Mouse (Mus musculus) erythroblast, adult 5-6 weeks (primary cell): Measurements from ENCODE around the gene Ly6g6f. TPM values are rescaled to one million over a fixed set of nuclear protein-coding genes. Genes with fewer than 3 reads are reported as not detected.

Source experiments
- ATAC-seq: replicated peaks from 2 replicates; pipeline ENCODE4 v1.8.0; 2016; ENCODE audit warnings: moderate number of reproducible peaks, mild to moderate bottlenecking, moderate TSS enrichment, inconsistent platforms; ENCODE audit not compliant: poor library complexity, low FRiP score, severe bottlenecking
- total RNA-seq, 2 experiments: library from RNA; stranded (forward) in 1 of 2; stranded (reverse) in 1 of 2; fragments of 150-400 nt in 1 of 2; fragments of 200-764, 138-1000 nt in 1 of 2; gene quantifications; 2 replicates each; pipeline versions ENCODE4 v1.2.3 to v1.2.4; 2015 to 2017; ENCODE audit warnings: low replicate concordance in 2 of 2

Gene Ly6g6f
- total RNA-seq, 2 experiments from 2014 or later = not detected

DNA sequence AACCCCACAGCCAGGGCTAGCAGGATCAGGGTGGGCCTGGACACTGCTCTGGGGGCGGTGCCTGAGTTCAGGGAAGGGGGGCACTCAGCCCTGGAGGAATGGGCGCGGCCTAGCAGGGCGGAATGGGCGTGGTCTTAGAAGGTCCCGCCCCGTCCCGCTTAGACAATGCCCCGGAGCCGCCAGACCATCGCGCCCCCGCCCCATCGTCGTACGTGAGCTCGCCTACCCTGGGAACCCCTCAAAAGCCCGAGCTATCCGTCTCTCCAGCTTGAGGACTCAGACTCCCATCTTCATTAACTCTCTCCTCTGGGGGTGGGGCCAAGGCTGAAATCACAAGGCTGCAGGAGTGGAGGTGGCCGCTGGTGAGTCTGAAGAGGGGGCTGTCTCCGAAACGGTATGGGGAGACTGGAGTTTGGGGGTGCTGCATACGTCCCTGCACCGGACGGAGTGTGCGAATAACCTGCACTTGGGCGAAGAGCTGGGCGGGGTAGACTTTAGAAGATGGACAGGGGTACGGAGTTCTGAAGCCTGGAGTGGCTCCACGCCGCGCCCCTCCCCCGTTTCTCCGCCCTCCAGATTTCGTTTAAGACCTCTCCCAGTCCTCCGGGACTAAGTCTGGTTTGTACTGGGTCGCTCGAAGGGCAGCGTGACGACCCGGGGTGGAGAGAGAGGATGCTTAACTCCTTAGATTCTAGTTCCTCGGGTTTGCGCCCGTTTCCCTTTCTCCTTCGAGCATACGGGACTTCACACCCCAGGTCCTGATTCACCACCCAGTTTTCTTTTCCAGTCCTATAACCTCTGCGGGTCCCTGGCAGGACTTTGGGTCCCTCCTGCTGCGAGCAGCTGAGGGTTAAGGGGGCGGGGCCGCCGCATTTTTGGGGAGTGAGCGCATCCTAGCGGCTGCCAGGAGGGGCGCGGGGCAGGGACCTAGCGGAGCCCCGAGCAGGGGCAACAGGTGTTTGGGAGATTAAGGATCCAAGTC lies 26.2 kb downstream of the Ly6g6f start, which contains the start of gene Ddah2:
TSS of gene Ddah2 (plus strand) at position 125 of the 982 bp plus-strand sequence.
- ATAC-seq = peak; percentile 83

DNA sequence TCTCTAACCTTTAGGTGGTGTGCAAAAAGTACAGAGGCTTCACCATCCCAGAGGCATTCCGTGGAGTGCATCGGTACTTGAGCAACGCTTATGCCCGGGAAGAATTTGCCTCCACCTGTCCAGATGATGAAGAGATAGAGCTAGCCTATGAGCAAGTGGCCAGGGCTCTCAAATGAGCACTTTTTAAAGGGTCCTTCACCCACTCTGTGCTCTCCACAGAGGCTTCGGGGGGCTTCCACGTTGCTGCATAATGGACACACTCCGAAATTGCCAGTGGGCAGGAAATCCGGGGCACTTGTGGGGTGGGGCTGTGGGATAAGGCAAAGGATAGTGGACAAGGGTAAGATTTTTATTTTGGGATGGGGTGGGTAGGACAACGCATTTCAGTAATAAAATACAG lies 27.1 kb downstream of the Ly6g6f start:
- ATAC-seq = no peak

DNA sequence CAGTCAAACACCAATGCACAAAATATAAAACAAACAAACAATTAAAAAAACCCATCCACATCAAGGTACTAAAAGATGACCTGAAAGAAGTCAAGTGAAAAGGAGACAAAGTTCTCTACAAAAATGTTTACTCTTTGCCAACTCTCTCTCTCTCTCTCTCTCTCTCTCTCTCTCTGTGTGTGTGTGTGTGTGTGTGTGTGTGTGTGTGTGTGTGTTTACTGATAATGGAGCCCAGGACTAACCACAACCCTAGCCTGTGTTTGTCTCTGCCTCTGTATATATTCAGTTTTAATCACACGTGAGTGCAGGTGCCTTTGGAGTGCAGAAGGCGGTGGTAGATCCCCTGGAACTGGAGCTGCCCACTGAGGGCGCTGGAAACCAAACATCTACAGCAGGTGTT lies 28.3 kb downstream of the Ly6g6f start:
- no peak for ATAC-seq

DNA sequence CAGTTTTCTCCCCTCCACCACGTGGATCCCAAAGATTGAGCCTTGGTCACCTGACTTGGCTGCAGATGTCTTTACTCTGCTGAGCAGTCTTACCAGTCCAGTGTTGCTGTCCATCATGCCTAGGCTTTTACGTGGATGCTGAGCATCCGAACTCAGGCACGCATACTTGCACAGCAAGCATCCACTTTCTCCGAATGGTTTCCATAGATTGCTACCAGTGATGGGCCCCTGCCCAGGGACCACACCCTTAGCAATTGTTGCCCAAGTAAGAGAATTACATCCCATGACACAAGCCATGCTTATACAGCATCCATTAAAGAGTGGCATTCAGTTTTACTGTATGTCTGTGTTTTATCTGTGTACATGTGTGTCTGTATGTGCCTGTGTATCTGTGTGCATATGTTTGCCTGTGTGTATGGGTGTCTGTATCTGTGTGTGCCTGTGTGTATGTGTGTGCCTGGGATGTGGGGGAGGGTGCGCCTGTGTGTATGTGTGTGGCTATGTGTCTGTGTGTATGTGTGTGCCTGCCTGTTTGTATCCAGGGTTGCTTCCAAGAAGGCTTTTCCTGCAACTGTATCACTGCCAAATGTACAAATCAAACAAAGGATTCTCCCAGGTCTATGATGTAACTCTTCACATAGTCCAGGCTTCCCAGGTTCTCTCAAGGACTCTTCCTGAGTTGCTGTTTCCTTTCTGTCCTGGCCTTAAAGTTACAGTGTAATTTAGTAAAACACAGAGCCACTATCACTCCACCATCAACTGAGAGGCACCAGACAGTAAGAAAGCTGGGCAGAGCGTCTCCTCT lies 29.5 kb downstream of the Ly6g6f start:
- ATAC-seq = no peak

DNA sequence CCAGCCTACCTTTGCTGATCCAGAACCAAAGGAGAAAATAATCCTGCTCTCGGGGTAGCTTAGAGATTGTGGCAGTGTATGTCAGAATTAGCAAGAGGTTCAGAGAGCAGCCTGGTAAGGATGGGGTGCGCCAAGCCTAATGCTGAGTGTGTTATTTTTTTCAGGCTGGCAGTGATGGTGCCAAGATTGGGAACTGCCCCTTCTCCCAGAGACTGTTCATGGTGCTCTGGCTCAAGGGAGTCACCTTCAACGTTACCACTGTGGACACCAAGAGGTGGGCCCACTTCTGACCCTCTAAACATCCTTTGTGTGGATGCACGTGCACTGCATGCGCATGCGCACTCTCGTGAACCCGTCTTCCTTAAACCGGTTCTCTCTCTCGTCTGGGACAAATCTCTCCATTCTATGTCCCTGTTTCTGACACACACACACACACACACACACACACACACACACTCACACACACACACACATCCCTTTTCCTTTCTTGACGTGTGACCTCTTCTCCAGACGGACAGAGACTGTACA lies 33.1 kb downstream of the Ly6g6f start:
- ATAC-seq = no peak

DNA sequence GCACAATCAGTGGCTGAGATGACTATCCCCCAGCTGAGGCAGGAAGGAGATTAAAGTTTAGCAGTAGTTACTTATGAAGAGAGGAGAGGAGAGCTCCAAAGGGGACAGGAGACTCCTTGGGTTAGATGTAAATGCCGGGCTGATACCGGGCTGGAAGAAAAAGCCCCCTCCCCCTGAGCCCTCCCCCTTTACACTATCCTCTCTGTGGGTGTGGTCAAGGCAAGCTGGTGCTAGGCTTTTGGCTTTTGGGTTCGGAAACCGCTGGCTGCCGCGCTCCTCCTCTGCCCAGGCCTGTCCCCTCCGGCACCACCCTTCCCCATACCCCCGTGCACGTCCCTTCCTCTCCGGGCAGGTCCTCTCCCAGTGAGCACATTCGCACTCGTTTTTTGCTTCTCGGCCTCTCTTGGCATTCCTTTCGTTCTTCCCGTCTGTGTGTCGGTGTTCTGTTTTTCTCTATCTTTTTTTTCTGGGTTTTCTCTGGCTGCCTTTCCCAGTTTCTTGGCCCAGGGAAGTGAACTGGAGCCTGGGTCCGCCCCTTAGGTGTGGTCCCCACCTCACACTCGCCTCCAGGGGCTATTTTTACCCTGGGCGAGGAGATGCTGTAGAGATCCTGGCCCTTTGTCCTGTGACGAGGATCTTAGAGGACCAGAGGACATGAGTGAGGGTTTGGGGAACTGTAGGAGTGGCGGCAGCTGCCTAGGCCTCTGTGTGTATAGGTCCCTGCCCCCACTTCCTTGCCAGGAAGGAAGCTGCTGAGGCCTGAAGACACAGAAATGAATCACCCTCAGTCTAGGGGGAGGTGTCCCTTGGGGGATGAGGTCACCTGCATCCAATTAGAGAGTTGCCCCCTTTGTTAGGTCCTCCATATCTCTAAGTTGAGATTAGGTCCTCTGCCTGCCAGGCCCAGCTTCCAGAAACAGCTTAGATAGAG lies 34.0 kb downstream of the Ly6g6f start:
- ATAC-seq = peak; percentile 25; the same call in 1 of the 2 replicates

DNA sequence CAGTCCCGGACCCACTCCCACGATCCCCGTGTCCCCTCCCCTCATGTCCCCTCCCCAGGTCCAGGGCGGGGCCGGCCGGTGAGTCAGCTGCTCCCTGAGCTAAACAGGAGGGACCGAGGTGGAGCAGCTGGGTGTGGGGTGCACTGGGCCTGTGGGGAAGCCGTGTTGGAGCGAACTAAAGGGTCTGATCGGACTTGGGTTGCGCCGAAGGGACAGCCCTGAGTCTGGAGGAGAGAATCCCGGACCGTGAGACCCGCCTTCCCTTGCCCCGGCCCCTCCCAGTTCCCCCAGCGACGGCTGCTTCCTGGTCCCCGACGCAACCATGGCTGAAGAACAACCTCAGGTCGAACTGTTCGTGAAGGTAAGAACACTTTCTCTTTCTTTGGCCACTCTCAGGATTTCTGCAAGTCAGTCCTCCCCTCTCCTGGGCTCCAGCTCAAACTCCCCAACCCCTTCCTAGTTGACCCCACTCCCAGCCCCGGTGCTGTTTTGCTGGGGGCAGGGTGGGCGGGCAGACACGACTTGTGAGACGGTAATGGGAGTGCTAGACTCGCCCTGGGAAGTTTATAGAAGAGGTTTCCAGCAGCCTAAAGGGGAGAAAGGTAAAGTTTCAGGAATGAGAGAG lies 35.2 kb downstream of the Ly6g6f start:
- peak; percentile 54 for ATAC-seq

DNA sequence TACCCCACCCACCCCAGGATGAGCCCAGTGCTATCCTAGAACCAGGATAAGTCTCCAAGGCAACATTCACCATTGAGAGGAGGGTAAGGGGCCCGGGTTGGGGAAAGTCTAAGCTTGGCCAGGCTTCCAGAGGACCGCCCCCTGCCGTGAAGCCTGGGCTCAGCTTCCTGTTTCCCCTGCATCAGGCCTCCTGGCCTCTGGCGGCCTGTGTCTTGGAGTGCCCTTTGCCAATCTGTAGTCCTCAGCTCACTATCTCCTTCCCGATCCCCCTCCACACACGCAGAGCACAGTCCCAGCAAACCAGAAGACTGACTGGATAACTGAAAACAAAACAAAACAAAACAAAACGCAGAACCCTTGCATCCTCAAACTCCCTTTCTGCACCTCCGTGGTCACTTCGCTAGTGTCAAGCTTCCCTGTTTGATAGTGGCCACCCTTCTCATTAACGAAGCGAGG lies 35.8 kb downstream of the Ly6g6f start, which contains the start of gene Clic1:
TSS of gene Clic1 (plus strand) at position 406 of the 456 bp plus-strand sequence.
- ATAC-seq = no peak

DNA sequence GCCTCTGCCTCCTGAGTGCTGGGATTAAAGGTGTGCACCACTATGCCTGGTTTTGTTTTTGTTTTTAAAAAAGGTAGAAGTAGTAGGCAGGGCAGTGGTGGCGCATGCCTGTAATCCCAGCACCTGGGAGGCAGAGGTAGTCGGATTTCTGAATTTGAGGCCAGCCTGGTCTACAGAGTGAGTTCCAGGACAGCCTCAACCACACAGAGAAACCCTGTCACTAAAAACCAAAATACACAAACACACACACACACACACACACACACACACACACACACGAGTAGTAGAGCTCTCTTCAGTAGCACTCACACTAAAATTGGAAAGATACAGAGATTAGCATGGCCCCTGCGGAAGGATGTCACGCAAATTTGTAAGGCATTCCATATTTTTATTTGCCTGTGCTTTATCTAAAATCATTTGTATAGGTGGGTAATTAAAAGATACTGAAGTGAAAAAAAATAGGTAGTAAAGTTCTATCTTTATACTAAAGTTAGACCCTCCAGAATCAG lies 36.4 kb downstream of the Ly6g6f start:
- no peak for ATAC-seq

DNA sequence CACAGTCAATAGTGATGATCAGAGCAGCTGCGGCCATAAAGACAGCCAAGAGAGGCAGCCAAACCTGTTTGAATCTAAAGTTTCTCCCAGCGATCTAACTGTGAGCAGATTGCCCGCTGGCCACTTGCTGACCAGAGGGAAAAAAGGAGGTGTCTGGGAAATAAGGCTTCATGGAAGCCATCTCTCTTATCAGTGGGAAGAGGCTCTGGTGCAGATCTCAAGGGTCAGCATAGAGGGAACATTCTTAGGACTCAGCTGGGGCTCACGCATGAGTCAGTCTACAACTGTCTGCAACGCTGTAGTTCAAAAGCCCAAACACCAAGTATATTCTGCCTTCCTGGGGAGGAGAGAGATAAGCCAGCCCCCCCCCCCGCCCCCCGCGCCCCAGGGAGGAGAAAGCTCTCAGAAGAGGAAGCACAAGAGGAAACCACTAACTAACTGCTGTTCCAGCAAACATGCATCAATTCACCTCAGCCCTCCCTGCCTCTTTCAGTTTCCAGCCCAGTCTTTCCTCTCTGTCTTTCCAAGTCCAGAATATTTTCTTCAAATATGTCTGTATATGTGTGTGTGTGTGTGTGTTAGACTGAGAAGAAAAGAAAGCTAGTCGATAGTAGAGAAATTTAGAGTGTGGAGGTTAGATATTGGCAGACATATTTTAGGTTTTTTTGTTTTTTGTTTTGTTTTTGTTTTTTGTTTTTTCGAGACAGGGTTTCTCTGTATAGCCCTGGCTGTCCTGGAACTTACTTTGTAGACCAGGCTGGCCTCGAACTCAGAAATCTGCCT lies 37.1 kb downstream of the Ly6g6f start:
- ATAC-seq = no peak

DNA sequence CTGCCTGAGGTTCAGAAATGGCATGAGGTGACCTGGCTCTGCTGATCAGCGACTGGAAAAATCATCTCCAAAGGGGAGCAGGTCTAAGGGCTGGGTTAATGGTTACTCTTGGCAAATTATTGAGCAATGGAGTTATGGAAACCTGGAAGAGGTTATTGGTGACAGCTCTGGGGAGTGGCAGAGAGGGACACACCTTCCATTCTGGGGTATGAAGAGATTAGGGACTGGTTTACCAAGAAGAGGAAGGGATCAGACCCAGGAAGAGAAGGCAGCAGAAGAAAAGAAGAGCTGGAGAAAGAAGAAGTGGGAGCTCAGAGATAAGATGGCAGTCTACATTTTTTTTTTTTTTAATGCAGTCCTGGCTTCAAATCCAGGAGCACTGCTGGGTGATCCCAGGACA lies 37.7 kb downstream of the Ly6g6f start:
- no peak for ATAC-seq

DNA sequence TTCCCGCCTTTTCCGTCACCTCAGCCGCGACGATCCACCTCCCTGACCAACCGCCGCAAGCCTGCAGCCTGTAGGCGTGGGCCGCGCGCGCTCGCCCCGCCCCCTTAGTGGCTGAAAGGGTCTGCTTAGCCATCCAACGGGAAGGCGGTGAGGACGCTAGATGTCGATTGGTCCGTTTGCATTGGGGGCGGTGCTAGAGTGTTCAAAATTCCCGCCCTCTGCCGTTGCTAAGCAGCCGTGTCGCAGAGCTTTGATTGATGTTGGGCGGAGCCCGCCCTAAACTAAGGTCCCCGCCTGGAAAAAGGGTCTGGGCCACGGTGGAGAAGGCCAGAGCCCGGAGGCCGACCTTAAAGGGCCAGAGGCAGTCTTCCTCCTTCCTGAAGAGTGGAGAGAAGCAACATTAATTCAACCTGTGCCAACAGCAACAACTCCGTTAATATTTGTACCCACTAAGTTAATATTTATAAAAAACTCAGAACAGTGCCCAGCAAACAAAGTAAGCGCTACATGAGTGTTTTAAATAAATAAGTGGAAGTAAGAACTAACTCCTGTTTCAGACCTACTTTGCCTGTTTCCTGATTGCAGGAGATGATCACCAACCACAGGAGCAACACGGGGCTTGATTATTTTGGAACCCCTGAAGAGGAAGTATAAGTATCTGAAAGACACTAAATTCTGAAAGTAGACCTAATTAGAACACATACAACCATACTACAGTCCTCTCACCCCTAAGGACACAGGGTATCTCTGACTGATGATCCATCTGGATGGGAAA lies 38.5 kb downstream of the Ly6g6f start, which contains the start of gene Msh5:
TSS of gene Msh5 (minus strand) at position 65 of the 775 bp plus-strand sequence.
- ATAC-seq = peak; percentile 77

DNA sequence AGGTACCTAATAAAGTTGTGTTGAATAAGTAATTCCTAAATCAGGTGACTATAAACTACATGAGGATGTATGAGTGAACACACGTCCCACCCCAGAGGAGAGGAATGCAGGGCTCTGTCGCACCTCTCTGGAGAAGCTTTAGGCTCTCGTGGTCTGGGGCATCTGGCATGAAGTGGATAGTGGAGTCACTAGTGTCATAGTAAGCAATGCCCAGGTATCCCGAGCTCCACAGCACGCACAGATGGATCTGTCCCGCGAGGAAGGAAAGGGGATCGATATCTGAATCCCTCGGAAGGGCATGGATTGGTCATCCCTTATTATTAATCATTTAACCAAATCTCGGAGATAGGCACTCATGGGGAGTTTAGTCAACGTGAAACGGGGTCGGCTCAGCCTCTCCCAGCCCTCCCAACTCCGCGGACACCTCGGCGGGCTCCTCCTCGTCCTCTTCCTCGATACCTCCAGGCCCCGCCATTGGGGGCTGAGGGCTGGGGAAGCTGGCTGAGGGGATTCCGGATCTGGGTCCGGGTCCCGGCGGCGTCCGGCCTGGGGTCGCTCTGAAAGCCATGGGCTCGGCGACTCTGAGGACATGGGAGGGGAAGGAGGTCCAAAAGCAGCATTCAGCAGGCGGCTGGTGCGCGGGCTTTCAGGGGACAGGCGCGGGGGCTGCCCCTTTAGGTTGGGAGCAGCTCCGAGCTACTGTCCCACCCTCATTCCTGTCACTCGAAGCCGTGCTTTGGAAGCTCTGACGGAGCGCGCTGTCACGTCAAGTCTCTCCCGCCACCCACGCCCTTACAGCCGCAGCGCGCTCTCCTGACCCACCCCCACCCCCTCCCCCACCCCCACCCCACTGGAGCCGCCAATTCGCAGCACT lies 39.4 kb downstream of the Ly6g6f start:
- peak; percentile 15 for ATAC-seq

DNA sequence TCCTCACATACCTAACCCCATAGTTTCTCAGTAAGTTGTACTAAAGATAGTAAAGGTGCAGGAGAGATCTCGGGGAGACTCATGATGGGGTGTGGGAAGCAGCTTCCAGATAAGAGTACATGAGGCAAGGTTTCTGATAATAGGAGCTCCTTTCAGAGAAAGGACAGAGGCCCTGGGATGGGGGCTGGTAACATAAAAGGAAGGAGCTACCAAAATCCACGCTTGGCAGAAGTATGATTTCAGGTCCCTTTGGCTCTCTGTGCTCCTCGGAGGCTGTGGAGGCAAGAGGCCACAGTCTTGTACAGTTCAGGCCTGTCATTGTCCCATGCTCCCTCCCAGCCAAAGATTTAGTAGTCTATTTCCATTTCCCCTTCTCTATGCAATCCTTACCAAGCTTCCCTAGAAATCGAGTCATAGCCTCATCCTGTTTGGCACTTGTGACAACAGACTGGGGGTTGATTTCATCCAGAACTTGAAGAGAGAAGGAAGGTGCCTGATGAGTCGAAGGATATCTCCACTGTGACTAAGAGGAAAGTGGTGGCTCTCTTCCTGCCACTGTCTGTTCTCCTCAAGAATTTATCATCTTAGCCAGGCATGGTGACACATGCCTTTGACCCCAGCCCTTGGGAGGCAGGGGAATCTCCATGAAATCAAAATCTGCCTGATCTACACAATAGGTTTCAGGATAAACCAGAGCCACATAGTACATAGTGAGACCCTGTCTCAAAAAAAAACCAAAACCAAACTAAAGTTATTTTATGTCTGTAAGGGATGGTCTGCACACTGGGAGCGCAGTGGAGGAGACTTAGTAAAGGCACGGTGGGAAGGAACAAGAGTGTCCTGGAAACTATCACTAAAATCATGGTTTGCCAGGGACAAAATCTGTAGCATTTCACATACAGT lies 40.3 kb downstream of the Ly6g6f start:
- ATAC-seq = no peak

DNA sequence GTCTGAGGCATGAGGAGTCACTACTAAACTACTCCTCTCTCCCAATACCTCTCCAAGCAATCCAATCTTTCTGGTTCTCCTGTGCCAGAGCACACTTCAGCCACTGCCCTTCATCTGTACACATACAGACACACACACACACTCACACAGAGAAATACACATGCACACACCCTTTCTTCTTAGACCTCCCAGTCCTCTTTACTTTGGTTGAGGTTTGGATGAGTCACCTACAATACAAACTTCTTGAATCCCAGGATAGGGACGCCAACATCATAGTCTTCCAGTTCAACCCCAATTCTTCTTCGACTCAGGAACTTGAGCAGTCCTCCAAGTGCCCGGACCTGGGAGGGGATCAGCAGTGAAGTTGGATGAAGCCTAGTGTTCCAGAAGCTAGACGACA lies 41.6 kb downstream of the Ly6g6f start:
- ATAC-seq = no peak
